Mouse (Mus musculus) splenic B cell, adult 2 months (primary cell): Measurements from ENCODE around the gene Nt5c.
"Not testable (repeated sequence)": the region's sequence is repeated elsewhere in the genome, so short reads cannot be mapped to it uniquely, and the experiment has no call there.

Source experiments
- DNase-seq: peaks from one replicate; pipeline ENCODE4 v3.0.0-alpha.2; 2011; ENCODE audit warnings: low read depth, low spot score
- H3K27me3 ChIP-seq: 2 replicates; pipeline ENCODE4 v1.6.1; 2012; ENCODE audit warnings: mild to moderate bottlenecking, low read length, moderate library complexity, mixed read lengths; ENCODE audit not compliant: control insufficient read depth, poor library complexity, insufficient read depth, severe bottlenecking
- H3K36me3 ChIP-seq: 2 replicates; pipeline ENCODE4 v1.6.1; 2012; ENCODE audit warnings: mild to moderate bottlenecking, low read length, moderate library complexity, mixed read lengths; ENCODE audit not compliant: control insufficient read depth, poor library complexity, insufficient read depth, severe bottlenecking

Gene Nt5c

DNA sequence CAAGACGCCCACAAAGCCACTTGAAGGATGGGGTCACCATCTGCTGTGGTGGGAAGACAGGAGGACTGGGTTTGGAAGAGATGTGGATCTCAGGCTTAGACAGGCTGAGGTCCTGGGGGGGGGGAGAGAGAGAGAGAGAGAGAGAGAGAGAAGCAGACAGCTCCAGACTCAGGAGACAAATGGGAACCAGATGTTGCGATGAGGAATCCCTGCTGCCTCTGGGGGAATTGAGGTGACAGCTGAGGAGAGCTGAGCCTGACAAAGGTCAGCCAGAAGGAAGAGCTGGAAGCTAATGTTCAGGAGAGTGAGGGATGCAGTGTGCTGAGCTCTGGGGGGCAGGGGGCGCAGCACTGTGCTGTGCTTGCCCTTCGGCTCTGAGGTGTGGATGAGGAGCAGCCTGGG is 24.4 kb downstream of the Nt5c start:
- DNase-seq = no peak
- H3K27me3 ChIP-seq = no peaks in the 10 kb centered on the region
- no peaks in the 10 kb centered on the region for H3K36me3 ChIP-seq

- Histone ChIP-seq H3K27me3 (no peaks in the 10 kb centered on the region), H3K36me3 (no peaks in the 10 kb centered on the region)
- DNase-seq = no peak
These were observed 26.8 kb downstream of the Nt5c start for GRCm38 (mm10) chr11:115464851-115465250.

- Histone ChIP-seq H3K27me3 (no peaks in the 10 kb centered on the region), H3K36me3 (no peaks in the 10 kb centered on the region)
- DNase-seq = no peak
These were observed 28.3 kb downstream of the Nt5c start for GRCm38 (mm10) chr11:115463397-115463796.

DNA sequence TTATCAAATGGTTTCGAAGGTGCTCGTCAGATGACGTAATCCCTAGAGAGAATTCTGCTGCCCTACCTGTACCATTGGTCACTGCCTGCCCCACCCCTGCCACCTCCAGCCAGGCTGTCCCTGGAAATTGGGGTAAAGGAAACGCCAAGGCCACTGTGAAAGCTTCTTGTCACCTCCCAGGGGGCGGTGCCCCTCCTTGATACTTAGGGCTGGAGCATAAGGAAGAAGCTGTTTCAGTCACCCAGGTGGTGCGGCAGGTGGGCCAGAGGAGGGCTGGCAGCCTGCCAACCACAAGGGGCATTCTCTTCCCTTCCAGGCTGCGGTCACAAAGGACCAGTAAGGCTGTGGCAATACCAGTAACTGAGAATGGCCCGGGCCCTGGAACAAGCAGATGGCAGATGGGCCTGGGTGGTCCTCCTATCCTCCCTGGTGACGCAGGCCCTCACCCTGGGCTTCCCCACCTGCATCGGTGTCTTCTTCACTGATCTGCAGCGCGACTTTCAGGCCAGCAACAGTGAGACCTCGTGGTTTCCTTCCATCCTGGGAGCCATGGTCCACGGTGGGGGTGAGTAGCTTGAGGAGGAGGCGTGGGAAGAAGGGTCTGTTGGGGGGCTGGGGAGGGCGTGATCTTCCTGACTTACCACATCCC is 29.3 kb downstream of the Nt5c start, which contains the start of gene Slc16a5:
TSS of gene Slc16a5 (plus strand) at position 232 of the 649 bp plus-strand sequence.
- Histone ChIP-seq H3K27me3 (no peaks in the 10 kb centered on the region), H3K36me3 (no peaks in the 10 kb centered on the region)
- DNase-seq = no peak

DNA sequence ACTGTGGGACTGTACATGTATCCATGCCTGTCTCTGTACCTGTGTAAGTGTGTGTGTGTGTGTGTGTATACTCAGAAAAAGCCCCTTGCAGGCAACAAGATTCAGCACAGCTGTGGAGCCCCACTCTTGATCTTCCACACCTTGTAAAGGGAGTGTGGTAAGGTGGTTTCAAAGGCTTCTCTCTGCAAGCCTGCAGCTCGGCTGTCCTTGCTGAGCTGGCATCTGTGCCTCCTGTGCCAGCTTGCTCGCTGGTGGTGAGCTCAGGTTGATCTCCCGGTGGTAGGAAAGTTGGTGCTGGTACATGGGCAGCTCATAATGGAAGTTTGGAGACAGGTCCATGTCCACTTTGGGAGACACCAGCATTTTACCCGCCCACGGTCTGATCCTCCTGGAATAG is 29.8 kb downstream of the Nt5c start:
- H3K36me3 ChIP-seq = no peaks in the 10 kb centered on the region
- H3K27me3 ChIP-seq = no peaks in the 10 kb centered on the region
- no peak for DNase-seq

DNA sequence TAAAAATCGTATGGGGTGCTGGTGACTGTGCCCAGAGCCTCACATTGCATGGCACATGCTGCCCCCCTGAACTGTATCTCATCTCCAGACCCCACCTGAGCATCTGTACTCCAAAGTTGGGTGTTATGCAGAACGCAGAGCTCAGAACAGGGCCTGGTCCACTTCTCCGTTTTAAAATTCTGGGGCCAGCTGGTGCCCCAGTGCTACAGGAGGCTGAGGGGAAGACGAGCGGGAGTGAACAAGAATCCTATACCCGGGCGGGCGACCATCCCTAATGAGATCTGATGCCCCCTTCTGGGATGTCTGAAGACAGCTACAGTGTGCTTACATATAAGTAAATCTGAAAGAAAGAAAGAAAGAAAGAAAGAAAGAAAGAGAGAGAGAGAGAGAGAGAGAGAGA is 30.7 kb downstream of the Nt5c start:
- no peak for DNase-seq
- Histone ChIP-seq H3K27me3 (no peaks in the 10 kb centered on the region), H3K36me3 (no peaks in the 10 kb centered on the region)

GRCm38 (mm10) chr11:115457405-115457804 is 34.3 kb downstream of the Nt5c start:
- DNase-seq = no peak
- no peaks in the 10 kb centered on the region for H3K27me3 ChIP-seq
- no peaks in the 10 kb centered on the region for H3K36me3 ChIP-seq

- H3K36me3 ChIP-seq = no peaks in the 10 kb centered on the region
- DNase-seq = no peak
- H3K27me3 ChIP-seq = no peaks in the 10 kb centered on the region
These were observed 35.5 kb downstream of the Nt5c start for GRCm38 (mm10) chr11:115456182-115456581.

DNA sequence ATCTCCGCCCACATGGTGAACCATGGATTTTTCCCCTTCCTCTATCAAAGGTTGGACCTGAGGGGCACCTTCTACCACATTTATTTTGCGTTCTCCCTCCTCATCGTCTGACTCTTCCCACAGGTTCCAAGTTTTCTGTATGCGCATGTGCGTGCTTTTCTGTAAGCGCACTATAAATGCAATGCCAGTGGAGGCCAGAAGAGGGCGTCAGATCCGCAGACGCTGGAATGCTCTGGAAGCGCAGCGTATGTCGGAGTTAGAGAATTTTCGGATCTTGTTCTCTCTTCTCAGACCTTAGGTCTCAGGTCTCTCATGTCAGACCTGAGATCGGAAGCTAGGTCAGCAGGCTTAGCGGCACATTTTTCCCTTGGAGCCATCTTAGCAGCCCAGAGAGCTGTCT is 36.0 kb downstream of the Nt5c start:
- H3K36me3 ChIP-seq = no peaks in the 10 kb centered on the region
- no peak for DNase-seq
- no peaks in the 10 kb centered on the region for H3K27me3 ChIP-seq

DNA sequence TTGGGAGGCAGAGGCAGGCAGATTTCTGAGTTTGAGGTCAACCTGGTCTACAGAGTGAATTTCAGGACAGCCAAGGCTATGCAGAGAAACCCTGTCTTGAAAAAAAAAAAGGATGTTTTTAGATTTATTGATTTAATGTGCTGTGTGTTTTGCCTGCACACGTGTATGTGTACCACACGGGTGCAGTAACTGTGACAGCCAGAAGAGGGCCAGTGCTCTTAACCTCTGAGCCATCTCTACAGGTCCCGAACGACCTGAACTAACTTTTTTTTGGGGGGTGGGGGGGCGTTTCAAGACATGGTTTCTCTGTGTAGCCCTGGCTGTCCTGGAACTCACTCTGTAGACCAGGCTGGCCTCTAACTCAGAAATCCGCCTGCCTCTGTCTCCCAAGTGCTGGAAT is 36.8 kb downstream of the Nt5c start:
- not testable (repeated sequence) for H3K36me3 ChIP-seq, DNase-seq, H3K27me3 ChIP-seq

DNA sequence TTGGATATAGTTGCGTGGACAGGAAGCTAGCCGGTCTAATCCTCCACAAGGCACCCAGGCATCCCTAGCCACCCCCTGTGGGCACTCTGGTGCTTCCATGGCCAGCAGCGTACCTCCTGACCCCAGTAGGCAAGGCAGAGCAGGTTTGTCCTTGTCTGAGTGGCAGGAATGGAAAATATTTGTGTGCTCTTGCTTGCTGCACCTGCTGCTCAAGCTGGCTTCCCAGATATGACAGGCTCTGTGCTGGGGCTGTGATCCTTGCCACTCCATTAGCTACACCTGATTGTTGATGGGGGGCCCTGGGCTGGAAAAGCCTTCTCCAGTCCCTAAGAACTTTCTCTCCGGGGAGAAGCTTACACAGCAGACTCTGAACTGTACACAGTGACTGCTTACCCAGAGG is 38.4 kb downstream of the Nt5c start:
- no peak for DNase-seq
- no peaks in the 10 kb centered on the region for H3K27me3 ChIP-seq
- H3K36me3 ChIP-seq = no peaks in the 10 kb centered on the region

GRCm38 (mm10) chr11:115452281-115452860 is 39.3 kb downstream of the Nt5c start:
- Histone ChIP-seq H3K27me3 (no peaks in the 10 kb centered on the region), H3K36me3 (no peaks in the 10 kb centered on the region)
- no peak for DNase-seq

GRCm38 (mm10) chr11:115451781-115452241 is 39.9 kb downstream of the Nt5c start:
- H3K36me3 ChIP-seq = no peaks in the 10 kb centered on the region
- no peak for DNase-seq
- no peaks in the 10 kb centered on the region for H3K27me3 ChIP-seq

DNA sequence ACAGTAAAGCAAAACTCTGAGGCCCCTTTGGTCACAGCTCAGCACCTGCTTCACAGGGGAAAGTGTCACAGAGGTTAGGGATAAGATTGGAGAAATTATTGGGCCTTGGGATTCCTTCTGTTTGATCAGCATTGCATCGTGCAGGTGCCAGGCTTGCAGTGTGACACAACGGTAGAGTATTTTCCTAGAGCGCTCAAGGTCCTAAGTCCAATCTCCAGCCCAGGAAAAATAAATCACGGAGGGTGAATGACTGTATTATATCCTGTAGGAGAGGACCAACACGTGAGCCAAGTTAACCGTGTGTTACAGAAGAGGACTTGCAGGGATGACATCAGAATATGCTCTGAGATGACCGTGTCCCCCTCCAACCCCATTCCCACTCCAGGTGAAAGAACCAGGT is 41.5 kb downstream of the Nt5c start:
- H3K27me3 ChIP-seq = no peaks in the 10 kb centered on the region
- H3K36me3 ChIP-seq = no peaks in the 10 kb centered on the region
- DNase-seq = no peak

GRCm38 (mm10) chr11:115448998-115449397 is 42.7 kb downstream of the Nt5c start:
- no peak for DNase-seq
- Histone ChIP-seq H3K36me3 (no peaks in the 10 kb centered on the region), H3K27me3 (no peaks in the 10 kb centered on the region)

DNA sequence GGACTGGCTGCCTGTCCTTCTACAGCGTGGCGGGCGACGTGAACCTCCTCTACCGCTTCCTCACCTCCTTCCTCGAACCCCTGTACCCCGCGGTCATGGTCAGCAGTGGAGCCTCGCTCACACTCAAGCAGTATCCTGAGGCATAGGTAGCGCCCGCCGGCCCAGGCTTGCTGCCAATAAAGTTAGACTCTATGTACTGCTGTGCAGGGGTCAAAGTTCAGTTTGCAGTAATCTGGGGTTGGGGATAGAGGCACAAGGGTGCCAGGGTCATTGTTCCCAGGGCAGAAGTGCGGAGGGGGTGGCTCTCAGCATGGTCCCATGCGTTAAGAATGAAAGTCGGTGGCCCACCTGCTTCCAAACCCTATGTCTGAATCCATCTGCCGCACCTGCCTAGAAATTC is 43.6 kb downstream of the Nt5c start:
- Histone ChIP-seq H3K36me3 (no peaks in the 10 kb centered on the region), H3K27me3 (no peaks in the 10 kb centered on the region)
- no peak for DNase-seq
